Mouse (Mus musculus): ENCODE data around the gene A830031A19Rik. TPM values are rescaled to one million over a fixed set of nuclear protein-coding genes. Genes with fewer than 3 reads are reported as not detected.

A830031A19Rik gene
- polyA plus RNA-seq, 1 experiment: 1.2 TPM

- DNase-seq (ENCODE audit: extremely low spot score in 1 of 2, low spot score in 1 of 2): peak in 1 of 2 experiments; percentile 55
Measured at GRCm38 (mm10) chr11:24077795-24078705, 3.2 kb upstream of the A830031A19Rik start, which contains the start of gene Bcl11a. Gene Bcl11a (plus strand): TSS chr11:24078056.

- no peak for DNase-seq (ENCODE audit: extremely low spot score in 1 of 2, low spot score in 1 of 2)
Measured at GRCm38 (mm10) chr11:24076821-24077730, 2.2 kb upstream of the A830031A19Rik start.

- peak; percentile 74 to 90 for DNase-seq (ENCODE audit: extremely low spot score in 1 of 2, low spot score in 1 of 2)
Measured at GRCm38 (mm10) chr11:24076127-24076650, 1.3 kb upstream of the A830031A19Rik start.

GRCm38 (mm10) chr11:24075486-24076126, 752 bp upstream of the A830031A19Rik start:
- no peak for DNase-seq (ENCODE audit: extremely low spot score in 1 of 2, low spot score in 1 of 2)

- no peak for DNase-seq (ENCODE audit: extremely low spot score in 1 of 2, low spot score in 1 of 2)
Measured at GRCm38 (mm10) chr11:24074021-24074591, 748 bp downstream of the A830031A19Rik start.

- DNase-seq (ENCODE audit: extremely low spot score in 1 of 2, low spot score in 1 of 2): no peak
Measured at GRCm38 (mm10) chr11:24065313-24065712, 9.5 kb downstream of the A830031A19Rik start.

- DNase-seq (ENCODE audit: extremely low spot score in 1 of 2, low spot score in 1 of 2): no peak
Measured at GRCm38 (mm10) chr11:24064221-24064620, 10.6 kb downstream of the A830031A19Rik start.

GRCm38 (mm10) chr11:24062495-24063096, 12.3 kb downstream of the A830031A19Rik start:
- no peak for DNase-seq (ENCODE audit: extremely low spot score in 1 of 2, low spot score in 1 of 2)

- DNase-seq (ENCODE audit: extremely low spot score in 1 of 2, low spot score in 1 of 2): no peak
Measured at GRCm38 (mm10) chr11:24061819-24062218, 13.0 kb downstream of the A830031A19Rik start.

- no peak for DNase-seq (ENCODE audit: extremely low spot score in 1 of 2, low spot score in 1 of 2)
Measured at GRCm38 (mm10) chr11:24060428-24060827, 14.4 kb downstream of the A830031A19Rik start.

GRCm38 (mm10) chr11:24059137-24059536, 15.7 kb downstream of the A830031A19Rik start:
- no peak for DNase-seq (ENCODE audit: extremely low spot score in 1 of 2, low spot score in 1 of 2)

GRCm38 (mm10) chr11:24052882-24053281, 22.0 kb downstream of the A830031A19Rik start:
- DNase-seq (ENCODE audit: extremely low spot score in 1 of 2, low spot score in 1 of 2): no peak

GRCm38 (mm10) chr11:24050032-24050757, 24.7 kb downstream of the A830031A19Rik start:
- no peak for DNase-seq (ENCODE audit: extremely low spot score in 1 of 2, low spot score in 1 of 2)

- peak; percentile 49 to 92 for DNase-seq (ENCODE audit: extremely low spot score in 1 of 2, low spot score in 1 of 2)
Measured at GRCm38 (mm10) chr11:24049226-24050031, 25.4 kb downstream of the A830031A19Rik start.

GRCm38 (mm10) chr11:24044025-24044424, 30.8 kb downstream of the A830031A19Rik start:
- peak; percentile 63 for DNase-seq (ENCODE audit: extremely low spot score in 1 of 2, low spot score in 1 of 2)

GRCm38 (mm10) chr11:24020760-24021159, 54.1 kb downstream of the A830031A19Rik start:
- DNase-seq (ENCODE audit: extremely low spot score in 1 of 2, low spot score in 1 of 2): no peak

GRCm38 (mm10) chr11:24018783-24019182, 56.1 kb downstream of the A830031A19Rik start:
- DNase-seq (ENCODE audit: extremely low spot score in 1 of 2, low spot score in 1 of 2): no peak

- DNase-seq (ENCODE audit: extremely low spot score in 1 of 2, low spot score in 1 of 2): no peak
Measured at GRCm38 (mm10) chr11:24016647-24017179, 58.1 kb downstream of the A830031A19Rik start.

All from frontal cortex, adult 2 months (tissue).